Mouse (Mus musculus): ENCODE results near the gene Gm13272.
"Not testable (repeated sequence)": the region's sequence is repeated elsewhere in the genome, so short reads cannot be mapped to it uniquely, and the experiment has no call there.

DNA sequence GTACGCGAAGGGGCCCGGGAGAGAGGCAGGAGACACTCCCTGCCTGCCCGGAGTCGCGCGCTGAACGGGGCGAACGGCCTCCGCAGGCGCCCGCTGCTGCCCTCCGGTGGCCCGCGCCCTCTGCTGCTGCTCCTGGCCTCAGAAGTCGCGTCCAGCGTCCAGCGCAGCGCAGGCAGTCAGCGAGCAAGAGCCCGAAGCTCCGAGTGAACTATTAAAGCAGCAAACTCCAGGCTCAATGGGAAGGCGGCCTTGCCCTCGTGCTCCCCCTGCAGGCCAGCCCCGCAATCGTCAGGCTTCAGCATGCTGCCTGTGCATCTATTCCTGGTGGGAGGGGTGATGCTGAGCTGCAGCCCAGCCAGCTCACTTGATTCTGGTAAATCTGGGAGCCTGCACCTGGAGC lies 11.6 kb downstream of the Gm13272 start, which contains the start of gene Gm13278:
- not testable (repeated sequence) for TF ChIP-seq CTCF (IDR thresholded peaks at IDR 0.05; ENCODE audit: extremely low read depth, insufficient read length, insufficient replicate concordance, low read depth, low read length); POLR2A (IDR thresholded peaks at IDR 0.05; ENCODE audit: low read depth, low read length)

Measured in small intestine, adult 2 months (tissue).